Mouse (Mus musculus) thymus, postnatal 25 days (tissue): ENCODE measurements around the gene Vmn2r2.

Experiments used
- DNase-seq: peaks from one replicate; pipeline ENCODE4 v3.0.0; 2022

Vmn2r2 gene

GRCm38 (mm10) chr3:64141878-64142508 is at the start of gene Vmn2r2:
Gene Vmn2r2, minus strand, starts transcription at chr3:64141928.
- DNase-seq: no peak

- DNase-seq: no peak
Measured at GRCm38 (mm10) chr3:64113352-64114046, 28.2 kb downstream of the Vmn2r2 start.

GRCm38 (mm10) chr3:64112707-64113106 is 29.0 kb downstream of the Vmn2r2 start:
- no peak for DNase-seq

GRCm38 (mm10) chr3:64081247-64081646 is 60.5 kb downstream of the Vmn2r2 start, which contains the start of gene Vmn2r1:
Gene Vmn2r1, plus strand, starts transcription at chr3:64081547.
- DNase-seq: no peak
